Mouse (Mus musculus): ENCODE measurements around the gene Ugcg. TPM values are rescaled to one million over a fixed set of nuclear protein-coding genes. Genes with fewer than 3 reads are reported as not detected.

Ugcg gene
- polyA plus RNA-seq, 1 experiment from 2014 or later = 7.6 TPM

- 0 out of 2 replicates have a peak overlapping the region, but pooled peaks have one; percentile 10 for H3K4me2 ChIP-seq (ENCODE audit: low read length)
Measured at GRCm38 (mm10) chr4:59196346-59197077, 7.5 kb downstream of the Ugcg start.

GRCm38 (mm10) chr4:59197078-59197424, 8.0 kb downstream of the Ugcg start:
- H3K4me3 ChIP-seq (replicated peaks; ENCODE audit: low read depth, low read length) = no peak overlapping the region
- H3K36me3 ChIP-seq (ENCODE audit: insufficient read depth, low read length) = no peaks in the 10 kb centered on the region
- WGBS = 26% methylated on average over 6 of the region's 6 CpGs
- peaks cover 26% of the 10 kb centered on the region for H3K4me1 ChIP-seq (replicated peaks; ENCODE audit: insufficient read depth, low read length)
- H3K4me2 ChIP-seq (ENCODE audit: low read length) = 0 out of 2 replicates have a peak overlapping the region, but pooled peaks have one; percentile 10
- H3K27ac ChIP-seq = 0 out of 2 replicates have a peak overlapping the region, but pooled peaks have one; percentile 19
- ATAC-seq (replicated peaks; ENCODE audit: low FRiP score, low read depth) (no peak), DNase-seq (ENCODE audit: low spot score) (no peak)
- no peaks in the 10 kb centered on the region for H3K27me3 ChIP-seq (ENCODE audit: insufficient read depth, low read length)
- TF ChIP-seq CTCF (IDR thresholded peaks at IDR 0.05; ENCODE audit: low read depth) = no peak
- no peaks in the 10 kb centered on the region for H3K9me3 ChIP-seq (replicated peaks; ENCODE audit: low read length)
- H3K9ac ChIP-seq (ENCODE audit: low read depth, low read length) = no peak overlapping the region

More at GRCm38 (mm10) chr4:59196346-59197077, 7.5 kb downstream of the Ugcg start:
- DNase-seq (ENCODE audit: low spot score) (peak; percentile 36), ATAC-seq (replicated peaks; ENCODE audit: low FRiP score, low read depth) (0 out of 2 replicates have a peak, but pooled peaks have one; percentile 44)
- Histone ChIP-seq H3K36me3 (ENCODE audit: insufficient read depth, low read length) (no peaks in the 10 kb centered on the region), H3K4me3 (replicated peaks; ENCODE audit: low read depth, low read length) (no peak overlapping the region), H3K27me3 (ENCODE audit: insufficient read depth, low read length) (no peaks in the 10 kb centered on the region), H3K9ac (ENCODE audit: low read depth, low read length) (no peak overlapping the region), H3K27ac (no peak overlapping the region), H3K9me3 (replicated peaks; ENCODE audit: low read length) (no peaks in the 10 kb centered on the region), H3K4me1 (replicated peaks; ENCODE audit: insufficient read depth, low read length) (peaks cover 26% of the 10 kb centered on the region)
- no peak for TF ChIP-seq CTCF (IDR thresholded peaks at IDR 0.05; ENCODE audit: low read depth)
- WGBS = 12% methylated on average over 12 of the region's 12 CpGs

- Histone ChIP-seq H3K36me3 (ENCODE audit: insufficient read depth, low read length) (no peaks in the 10 kb centered on the region), H3K4me3 (replicated peaks; ENCODE audit: low read depth, low read length) (no peak overlapping the region), H3K27ac (0 out of 2 replicates have a peak overlapping the region, but pooled peaks have one; percentile 19), H3K9ac (ENCODE audit: low read depth, low read length) (no peak overlapping the region), H3K27me3 (ENCODE audit: insufficient read depth, low read length) (no peaks in the 10 kb centered on the region), H3K4me1 (replicated peaks; ENCODE audit: insufficient read depth, low read length) (peaks cover 26% of the 10 kb centered on the region), H3K4me2 (ENCODE audit: low read length) (no peak overlapping the region), H3K9me3 (replicated peaks; ENCODE audit: low read length) (no peaks in the 10 kb centered on the region)
- whole genome bisulfite sequencing = 57% methylated on average over 3 of the region's 3 CpGs
- no peak for DNase-seq (ENCODE audit: low spot score)
- TF ChIP-seq CTCF (IDR thresholded peaks at IDR 0.05; ENCODE audit: low read depth) = no peak
- ATAC-seq (replicated peaks; ENCODE audit: low FRiP score, low read depth) = no peak
Measured at GRCm38 (mm10) chr4:59197462-59197861, 8.4 kb downstream of the Ugcg start.

GRCm38 (mm10) chr4:59199341-59199740, 10.3 kb downstream of the Ugcg start:
- H3K9me3 ChIP-seq (replicated peaks; ENCODE audit: low read length) = no peaks in the 10 kb centered on the region
- 20% methylated on average over 8 of the region's 8 CpGs for WGBS
- no peaks in the 10 kb centered on the region for H3K36me3 ChIP-seq (ENCODE audit: insufficient read depth, low read length)
- H3K27me3 ChIP-seq (ENCODE audit: insufficient read depth, low read length) = no peaks in the 10 kb centered on the region
- H3K27ac ChIP-seq = no peak overlapping the region
- TF ChIP-seq CTCF (IDR thresholded peaks at IDR 0.05; ENCODE audit: low read depth) = no peak
- H3K4me1 ChIP-seq (replicated peaks; ENCODE audit: insufficient read depth, low read length) = peaks cover 26% of the 10 kb centered on the region
- peak; percentile 57 for DNase-seq (ENCODE audit: low spot score)
- ATAC-seq (replicated peaks; ENCODE audit: low FRiP score, low read depth) = peak; percentile 81
- no peak overlapping the region for H3K4me2 ChIP-seq (ENCODE audit: low read length)
- no peak overlapping the region for H3K9ac ChIP-seq (ENCODE audit: low read depth, low read length)
- no peak overlapping the region for H3K4me3 ChIP-seq (replicated peaks; ENCODE audit: low read depth, low read length)

GRCm38 (mm10) chr4:59199805-59200204, 10.7 kb downstream of the Ugcg start:
- Histone ChIP-seq H3K4me1 (replicated peaks; ENCODE audit: insufficient read depth, low read length) (peaks cover 26% of the 10 kb centered on the region), H3K36me3 (ENCODE audit: insufficient read depth, low read length) (no peaks in the 10 kb centered on the region)

GRCm38 (mm10) chr4:59200636-59201035, 11.6 kb downstream of the Ugcg start:
- Histone ChIP-seq H3K36me3 (ENCODE audit: insufficient read depth, low read length) (no peaks in the 10 kb centered on the region), H3K27ac (no peak overlapping the region), H3K4me3 (replicated peaks; ENCODE audit: low read depth, low read length) (no peak overlapping the region), H3K9me3 (replicated peaks; ENCODE audit: low read length) (no peaks in the 10 kb centered on the region), H3K4me2 (ENCODE audit: low read length) (no peak overlapping the region), H3K9ac (ENCODE audit: low read depth, low read length) (no peak overlapping the region), H3K4me1 (replicated peaks; ENCODE audit: insufficient read depth, low read length) (peaks cover 26% of the 10 kb centered on the region), H3K27me3 (ENCODE audit: insufficient read depth, low read length) (no peaks in the 10 kb centered on the region)
- no peak for TF ChIP-seq CTCF (IDR thresholded peaks at IDR 0.05; ENCODE audit: low read depth)
- 72% methylated on average over 3 of the region's 3 CpGs for WGBS
- ATAC-seq (replicated peaks; ENCODE audit: low FRiP score, low read depth) (no peak), DNase-seq (ENCODE audit: low spot score) (no peak)

More at GRCm38 (mm10) chr4:59199805-59200204, 10.7 kb downstream of the Ugcg start:
- WGBS = 22% methylated on average over 8 of the region's 8 CpGs
- ATAC-seq (replicated peaks; ENCODE audit: low FRiP score, low read depth) = peak; percentile 41; the same call in 1 of the 2 replicates
- no peak for DNase-seq (ENCODE audit: low spot score)
- Histone ChIP-seq H3K4me3 (replicated peaks; ENCODE audit: low read depth, low read length) (no peak overlapping the region), H3K4me2 (ENCODE audit: low read length) (no peak overlapping the region), H3K9ac (ENCODE audit: low read depth, low read length) (no peak overlapping the region), H3K9me3 (replicated peaks; ENCODE audit: low read length) (no peaks in the 10 kb centered on the region), H3K27me3 (ENCODE audit: insufficient read depth, low read length) (no peaks in the 10 kb centered on the region), H3K27ac (no peak overlapping the region)
- TF ChIP-seq CTCF (IDR thresholded peaks at IDR 0.05; ENCODE audit: low read depth) = no peak

Measured in kidney, postnatal 0 days (tissue).